16 mouse cellular contexts compared by ENCODE assay signal in the genomic region with DNA sequence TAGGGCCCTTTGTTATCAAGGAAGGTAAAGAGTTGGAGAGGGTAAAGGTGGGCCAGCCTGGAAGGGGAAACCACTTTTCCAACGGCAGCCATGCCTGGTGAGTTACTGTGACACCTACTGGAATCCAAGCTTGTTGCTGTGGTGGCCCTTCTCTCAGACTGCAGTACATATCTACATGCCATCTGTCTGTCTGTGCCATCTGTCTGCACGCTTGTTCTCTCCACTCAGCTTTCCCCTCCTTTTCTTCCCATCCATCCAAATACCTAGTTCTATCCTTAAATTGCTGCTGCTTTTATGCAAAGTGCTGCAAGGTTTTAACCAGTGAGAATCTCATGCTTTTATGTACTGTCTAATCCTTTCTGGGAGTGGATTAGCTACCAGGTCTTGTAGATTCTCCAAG.
"Had no signal": no experiment of that assay in that cellular context is flagged by ENCODE, and none has a peak within 500 bp of the region (broad histone marks: within the 10 kb centered on the region; RNA-seq: fewer than 3 reads in every experiment).

No protein-coding gene starts in this region.

- DNase-seq: kidney, adult 11 months; kidney, adult 8-10 months; kidney, postnatal 25 days; liver, embryonic 13.5 days; lung, embryonic 14.5 days; retina, postnatal 1 day; right cerebral cortex, postnatal 25 days; spleen, adult 18-20 months; thymus, adult 18-20 months; thymus, postnatal 36 days had no signal

- H3K27me3 ChIP-seq: intestine, embryonic 15.5 days; liver, embryonic 13.5 days; megakaryocyte, embryonic 14.5 days; midbrain, embryonic 13.5 days; neural tube, embryonic 13.5 days had no signal

- H3K4me3 ChIP-seq: intestine, embryonic 15.5 days; liver, embryonic 13.5 days; megakaryocyte, embryonic 14.5 days; midbrain, embryonic 10.5 days; midbrain, embryonic 13.5 days; myocyte; neural tube, embryonic 13.5 days had no signal

- H3K27ac ChIP-seq: intestine, embryonic 15.5 days; liver, embryonic 13.5 days; midbrain, embryonic 10.5 days; midbrain, embryonic 13.5 days; neural tube, embryonic 13.5 days had no signal
